Mouse (Mus musculus) c-Kit-positive CD71-positive TER-119-negative erythroid progenitor cells, embryonic 14.5 days (primary cell): ENCODE results near the gene Cacng2.
A peak's percentile ranks its signal among the peaks of the same experiment; 100 is the strongest.
"Not testable (repeated sequence)": the region's sequence is repeated elsewhere in the genome, so short reads cannot be mapped to it uniquely, and the experiment has no call there.

ENCODE experiments used
- DNase-seq: peaks from one replicate; pipeline ENCODE4 v3.0.0-alpha.2; 2013; ENCODE audit warnings: low read depth

The Cacng2 gene

DNA sequence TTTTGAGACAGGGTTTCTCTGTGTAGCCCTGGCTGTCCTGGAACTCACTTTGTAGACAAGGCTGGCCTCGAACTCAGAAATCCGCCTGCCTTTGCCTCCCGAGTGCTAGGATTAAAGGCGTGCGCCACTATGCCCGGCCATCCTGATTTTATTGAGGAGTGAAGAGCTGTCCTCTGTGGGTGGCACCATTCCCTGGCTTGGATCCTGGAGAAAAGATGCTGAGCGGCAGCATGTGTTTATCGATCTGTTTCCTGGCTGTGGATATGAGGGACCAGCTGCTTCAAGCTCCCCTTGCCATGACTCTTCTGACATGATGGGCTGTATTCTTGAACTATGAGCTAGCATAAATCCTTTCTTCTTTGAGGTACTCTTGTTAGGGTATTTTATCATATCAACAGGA, 111.6 kb downstream of the Cacng2 start:
- not testable (repeated sequence) for DNase-seq

DNA sequence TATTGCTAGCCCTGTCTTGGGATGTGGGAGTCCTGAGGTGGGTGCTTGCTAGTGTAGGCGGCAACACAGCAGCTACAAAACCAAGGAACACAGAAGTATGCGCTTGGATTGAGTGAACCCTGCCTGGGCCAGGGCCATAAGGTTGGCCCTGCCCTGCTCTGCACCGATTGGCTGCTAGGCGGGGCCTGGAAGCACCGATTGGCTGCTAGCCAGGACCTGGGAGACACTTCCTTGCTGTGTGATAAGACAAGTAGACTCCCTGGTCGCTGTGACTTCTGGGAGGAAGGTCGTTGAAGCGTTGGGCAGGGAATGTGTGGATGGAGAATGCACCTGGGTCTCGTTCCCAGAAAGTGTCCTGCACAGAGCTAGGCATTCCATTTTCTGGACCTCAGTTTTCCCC, 115.9 kb downstream of the Cacng2 start:
- peak; percentile 23 for DNase-seq

DNA sequence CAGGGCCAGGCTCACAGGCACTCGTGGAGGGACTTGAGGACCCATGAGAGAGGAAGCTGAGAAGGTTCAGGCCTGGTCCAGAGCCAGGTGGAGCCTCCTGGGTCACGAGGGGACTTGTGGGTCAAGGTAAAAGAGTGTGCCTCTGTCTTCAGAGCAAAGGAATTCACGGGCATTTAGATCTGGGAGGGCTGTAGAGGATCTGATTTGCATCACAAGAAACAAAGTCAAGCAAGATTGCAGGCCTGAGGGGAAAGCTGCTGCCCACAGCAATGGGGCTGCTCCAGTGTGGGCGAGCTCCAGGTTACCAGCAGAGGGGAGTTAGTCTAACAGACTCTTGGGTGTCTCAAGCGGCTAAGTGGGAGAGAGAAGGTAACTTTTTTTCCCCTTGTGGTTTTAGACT, 118.4 kb downstream of the Cacng2 start:
- no peak for DNase-seq

DNA sequence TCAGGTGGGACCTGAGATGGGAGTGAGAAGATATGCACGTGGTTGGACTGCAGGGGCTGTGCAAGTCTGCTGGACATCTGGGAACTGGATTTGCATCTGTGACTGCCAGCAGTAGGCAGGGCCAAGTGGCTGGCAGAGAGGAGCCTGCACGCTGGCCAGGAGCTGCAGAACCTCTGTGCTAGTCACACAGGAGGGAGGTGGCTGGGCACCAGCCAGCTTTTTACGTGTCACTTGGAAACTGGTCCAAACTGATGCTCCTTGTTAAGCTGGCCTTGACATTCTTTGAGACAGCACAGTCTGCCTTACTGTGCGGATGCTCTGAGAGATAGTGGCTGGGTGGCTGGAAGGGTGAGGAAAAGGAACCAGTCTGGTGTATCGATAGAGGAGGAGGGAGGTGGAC, 131.3 kb downstream of the Cacng2 start:
- no peak for DNase-seq

DNA sequence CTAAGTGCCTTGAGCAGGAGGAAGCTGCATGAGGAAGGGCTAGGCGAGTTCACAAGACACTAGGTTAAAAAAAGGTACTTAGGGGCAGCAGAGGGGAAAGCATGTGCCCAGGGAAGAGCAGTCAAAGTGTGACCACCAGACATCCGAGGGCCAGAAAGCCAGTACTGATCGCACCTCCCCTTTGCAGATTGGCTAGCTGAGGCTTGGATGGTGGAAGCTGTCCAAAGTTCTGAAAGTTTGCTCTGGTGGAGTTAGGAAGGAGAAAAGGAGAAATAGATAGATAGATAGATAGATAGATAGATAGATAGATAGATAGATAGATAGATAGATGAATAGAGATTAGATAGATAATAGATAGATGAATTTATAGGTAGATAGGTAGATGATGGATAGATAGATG, 136.4 kb downstream of the Cacng2 start:
- DNase-seq: no peak

DNA sequence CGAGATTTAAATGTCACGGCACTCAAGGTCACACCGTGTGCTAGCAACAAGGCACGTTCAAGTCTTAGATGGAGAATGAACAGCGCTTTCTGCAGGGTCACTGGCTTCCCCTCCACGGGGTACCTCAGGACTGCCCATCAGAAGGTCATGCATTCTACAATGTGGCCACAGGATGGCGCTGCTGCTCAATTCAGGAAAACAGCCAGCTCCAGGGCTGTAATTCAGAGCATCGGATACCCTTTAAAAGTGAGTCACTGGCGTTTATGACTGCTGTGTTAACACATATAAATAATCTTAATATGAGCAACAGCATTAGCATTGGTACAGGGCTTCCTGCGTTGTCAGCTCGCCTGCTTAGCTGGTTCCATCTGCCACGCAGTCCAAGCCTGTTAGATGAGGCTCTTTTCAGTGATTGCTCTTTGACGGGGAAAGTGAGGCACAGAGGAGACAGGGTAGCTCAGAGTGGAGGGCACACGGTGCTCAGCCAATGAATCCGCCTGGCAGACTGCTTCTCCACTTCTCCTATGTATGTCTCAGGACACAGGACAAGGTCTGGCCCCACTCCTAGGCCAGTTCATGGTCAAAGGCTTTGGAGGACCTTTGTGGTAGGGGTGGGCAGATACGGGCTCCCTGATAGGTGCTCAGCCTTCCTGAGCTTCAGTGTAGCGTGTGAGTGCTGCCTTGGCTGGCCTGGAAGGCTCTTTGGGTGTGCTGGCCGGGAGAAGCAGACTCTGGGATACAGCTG, 137.5 kb downstream of the Cacng2 start:
- DNase-seq: peak; percentile 50

DNA sequence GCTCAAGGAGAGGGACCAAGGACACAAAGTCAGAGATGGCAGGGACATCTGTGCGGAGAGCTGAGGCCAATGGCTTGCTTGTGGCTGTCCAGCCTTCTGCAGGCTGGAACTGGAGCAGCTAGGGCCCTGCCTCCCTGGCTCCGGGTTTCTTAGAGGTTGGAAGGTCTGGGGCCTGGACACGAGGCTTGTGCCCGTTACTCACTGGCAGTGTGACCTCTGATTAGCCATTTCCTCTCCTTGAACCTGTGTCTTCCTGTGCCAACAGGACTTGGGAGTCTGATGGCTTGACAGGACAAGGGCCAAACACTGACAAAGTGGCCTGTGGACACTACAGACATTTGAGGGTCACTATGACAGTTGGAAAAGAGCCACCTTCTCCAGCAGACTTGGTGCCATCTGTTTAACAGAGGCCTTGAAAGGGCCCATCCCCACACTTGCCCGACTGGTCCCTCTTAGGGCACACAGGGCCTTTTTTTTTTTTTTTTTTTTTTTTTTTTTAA, 138.6 kb downstream of the Cacng2 start:
- no peak for DNase-seq

DNA sequence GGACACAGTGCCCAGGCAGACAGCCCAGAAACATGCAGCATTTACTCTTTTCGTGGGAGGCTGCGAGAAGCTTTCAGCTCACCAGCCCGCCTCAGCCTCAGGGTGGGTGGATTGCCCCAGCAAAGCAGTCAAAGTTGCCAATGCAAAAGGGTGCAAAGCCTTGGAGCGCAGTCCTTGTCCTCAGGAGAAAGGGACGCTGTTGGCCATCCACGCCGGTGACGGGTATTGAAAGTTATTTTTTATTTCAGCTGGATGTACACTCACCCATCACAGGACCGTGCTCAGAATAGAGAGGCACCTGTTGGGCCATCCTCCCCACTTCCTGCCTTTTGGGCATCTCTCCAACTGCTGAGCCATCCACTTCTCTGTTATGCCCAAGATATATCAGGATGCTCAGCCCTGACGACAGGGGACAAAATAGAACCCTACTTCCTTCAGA, 140.4 kb downstream of the Cacng2 start:
- no peak for DNase-seq

DNA sequence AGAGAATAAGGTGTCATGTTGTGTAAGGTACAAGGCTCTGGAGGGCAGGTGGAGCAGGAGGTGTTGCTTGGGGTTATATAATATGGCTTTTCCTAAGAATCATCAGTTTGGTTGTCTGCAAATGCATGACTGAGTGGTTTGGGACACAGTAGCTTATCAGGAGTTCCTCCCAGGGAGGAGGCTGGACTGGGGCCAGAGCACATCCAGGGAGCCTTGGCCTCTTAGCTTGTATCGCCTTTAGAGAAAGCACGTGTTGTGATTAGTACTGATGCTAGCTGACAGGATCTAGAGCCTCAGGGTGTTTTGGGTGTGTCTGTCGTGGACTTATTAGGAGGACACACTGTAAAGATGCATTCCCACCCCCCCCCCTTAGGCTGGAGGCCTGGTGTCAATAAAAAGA, 142.2 kb downstream of the Cacng2 start:
- no peak for DNase-seq

DNA sequence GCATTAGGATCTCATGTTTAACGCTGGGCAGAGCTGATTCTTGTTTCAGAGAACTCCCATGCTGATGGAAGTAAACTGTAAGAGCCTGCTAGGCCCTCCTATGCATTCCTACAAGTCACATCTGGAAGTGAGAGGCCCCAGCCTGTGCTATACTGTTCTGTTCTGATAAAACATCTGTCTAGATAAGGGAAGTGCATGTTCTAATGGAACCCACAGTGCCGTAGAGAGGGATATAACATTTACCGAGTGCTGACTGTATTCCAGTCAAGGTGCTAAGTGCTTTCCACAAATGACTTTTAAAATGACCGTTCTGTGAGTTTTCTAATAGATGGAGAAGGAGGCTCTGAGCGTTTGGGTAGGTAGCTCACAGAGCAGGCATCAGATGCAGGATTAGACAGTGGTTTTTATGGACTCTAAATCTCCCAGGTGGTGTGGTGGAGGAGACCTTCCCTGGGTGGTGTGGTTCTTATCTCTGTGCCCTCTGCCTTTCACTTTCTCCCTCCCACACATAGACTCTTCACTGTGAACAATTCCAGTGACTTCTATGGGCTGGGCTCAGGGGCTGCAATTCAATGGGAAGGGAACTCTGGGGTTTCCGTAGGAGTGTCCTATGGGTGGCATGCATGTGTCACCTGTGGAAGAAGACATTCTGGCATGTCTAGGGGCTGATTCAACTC, 145.5 kb downstream of the Cacng2 start:
- peak; percentile 61 for DNase-seq

DNA sequence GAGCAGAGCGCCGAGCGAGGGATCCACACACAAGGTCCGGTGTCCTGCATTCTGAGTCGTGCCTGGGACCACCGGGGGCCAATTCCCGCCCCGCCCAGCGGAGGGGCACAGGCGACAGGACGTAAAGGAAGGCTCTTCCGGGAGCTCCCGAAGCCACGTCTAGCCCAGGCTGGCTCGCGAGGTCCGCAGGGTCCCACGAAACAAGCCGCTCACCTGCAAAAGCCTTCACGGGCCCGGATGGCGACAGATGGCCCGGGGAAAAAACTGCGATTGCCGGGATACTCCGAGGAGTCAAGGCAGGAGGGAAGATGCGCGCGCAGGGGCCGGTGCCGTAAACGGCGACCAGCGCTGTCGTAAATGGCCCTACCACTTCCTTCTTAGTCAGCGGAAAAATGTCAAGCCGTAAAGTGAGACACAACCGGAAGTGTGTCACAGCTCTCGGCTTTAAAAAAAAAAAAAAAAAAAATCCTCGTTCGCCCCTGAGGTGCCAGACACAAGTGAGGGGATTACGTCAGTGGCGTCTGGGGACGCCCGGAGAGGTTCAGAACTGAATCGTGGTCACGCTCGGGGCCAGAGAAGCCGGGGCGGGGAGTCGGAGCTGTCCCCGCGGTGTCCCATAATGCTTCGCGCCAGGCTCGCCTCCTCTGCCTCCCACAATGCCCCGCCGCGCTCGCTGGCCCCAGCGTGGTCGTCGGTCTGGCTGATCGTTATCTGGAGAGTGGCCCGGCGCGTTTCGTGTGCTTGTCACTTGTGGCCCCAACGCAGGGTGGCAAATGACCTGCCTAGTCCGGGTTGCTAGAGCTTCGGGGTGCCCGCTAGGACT, 149.1 kb downstream of the Cacng2 start, which contains the start of gene Eif3d:
Eif3d (minus strand) TSS at position 344 of the 823 bp plus-strand sequence.
- peak; percentile 87 for DNase-seq

DNA sequence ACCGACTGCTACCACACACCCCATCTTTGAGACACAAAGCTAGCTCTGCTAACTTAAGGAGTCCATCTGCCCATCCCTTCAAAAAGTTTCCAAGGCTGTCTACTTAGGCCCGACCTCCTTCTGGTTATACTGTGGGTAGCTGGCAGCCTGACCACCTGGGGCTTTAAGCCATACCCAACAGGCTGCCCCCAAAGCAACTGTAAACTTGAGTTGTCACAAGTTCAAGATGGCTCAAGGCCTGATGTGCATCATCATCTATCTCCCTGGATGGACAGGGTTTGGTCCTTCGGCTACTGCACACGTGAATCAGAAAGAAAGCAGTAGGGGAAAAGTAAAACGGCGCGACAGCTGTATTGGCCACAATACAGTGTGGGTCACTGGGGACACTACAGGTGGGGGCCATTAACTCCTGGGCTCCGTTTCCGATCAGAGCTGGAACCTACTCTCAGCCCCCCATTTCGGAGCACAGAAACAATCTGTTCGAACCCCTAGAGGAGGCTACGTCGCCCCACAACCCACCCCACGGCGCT, 149.8 kb downstream of the Cacng2 start:
- DNase-seq: no peak

DNA sequence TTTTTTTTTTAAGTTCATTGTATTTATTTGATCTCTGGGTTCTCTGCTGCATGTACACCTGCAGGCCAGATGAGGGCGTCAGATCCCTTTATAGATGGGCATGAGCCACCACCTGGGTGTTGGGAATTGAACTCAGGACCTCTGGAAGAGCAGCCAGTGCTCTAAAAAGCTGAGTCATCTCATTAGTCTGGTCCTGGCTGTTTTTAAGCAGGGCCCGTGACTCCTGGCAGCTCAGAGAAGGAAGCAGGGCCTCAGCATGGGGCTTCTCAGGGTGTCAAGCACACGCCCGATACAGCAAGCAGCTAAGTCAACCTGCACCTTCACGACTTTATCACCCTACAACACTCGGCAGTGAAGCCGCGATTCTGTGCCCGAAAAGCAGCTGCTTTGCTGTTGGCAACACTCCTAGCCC, 154.7 kb downstream of the Cacng2 start:
- DNase-seq: peak; percentile 56

DNA sequence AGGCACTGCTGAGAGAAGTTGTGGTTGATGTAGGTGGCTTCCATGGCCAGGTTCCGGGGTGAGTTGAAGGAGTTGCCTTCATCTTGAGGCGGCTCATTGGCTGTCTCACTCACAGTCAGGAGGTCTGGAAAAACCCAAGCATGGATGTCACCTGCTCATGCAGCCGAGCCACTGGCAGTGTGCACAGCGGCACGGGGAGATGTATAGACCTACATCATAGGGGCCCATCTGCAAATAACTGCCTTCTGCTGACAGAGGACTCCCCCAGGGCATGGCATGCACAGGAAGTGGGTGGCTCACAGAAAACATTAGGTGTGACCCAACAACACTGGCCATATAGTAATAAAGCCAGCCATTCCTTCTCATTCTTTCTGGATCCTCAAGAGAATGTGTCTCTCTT, 157.4 kb downstream of the Cacng2 start:
- DNase-seq: no peak

DNA sequence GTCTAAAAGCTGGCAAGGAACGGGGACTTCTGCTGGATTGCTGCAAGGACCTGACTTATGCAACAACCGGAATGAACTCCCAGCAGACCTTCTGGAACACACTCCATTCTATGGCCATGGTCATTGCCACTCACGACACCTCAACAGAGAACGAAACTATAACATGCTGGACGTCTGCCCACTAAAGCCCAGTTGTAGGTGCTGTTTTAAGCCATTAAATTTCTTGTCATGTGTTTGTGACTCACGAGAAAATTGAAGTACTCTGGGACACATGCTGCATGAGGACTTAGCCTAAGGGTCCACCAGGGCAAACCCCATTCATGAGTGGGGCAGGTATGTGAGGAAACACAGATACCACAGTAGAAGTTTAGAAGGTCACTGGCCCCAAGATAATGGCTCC, 159.1 kb downstream of the Cacng2 start:
- DNase-seq: no peak

DNA sequence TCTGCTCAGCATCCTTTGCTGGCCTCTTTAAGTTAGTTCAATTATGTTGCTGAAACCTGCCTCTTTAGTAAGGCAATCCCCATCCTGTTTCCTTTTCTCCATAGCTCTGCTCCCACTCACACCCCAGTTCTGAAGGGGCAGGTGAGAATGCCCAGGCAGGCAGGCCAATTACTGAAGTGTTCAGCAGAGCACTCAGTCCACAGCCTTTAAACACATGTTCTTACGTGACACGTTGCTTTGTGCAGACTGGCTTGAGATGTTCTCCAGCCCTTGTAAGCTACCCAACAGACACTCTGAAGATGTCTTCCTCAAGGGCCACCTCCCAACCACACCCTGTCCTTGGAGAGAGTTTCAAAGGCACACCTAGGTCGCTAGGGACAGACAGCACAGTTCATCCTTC, 161.8 kb downstream of the Cacng2 start:
- DNase-seq: no peak

DNA sequence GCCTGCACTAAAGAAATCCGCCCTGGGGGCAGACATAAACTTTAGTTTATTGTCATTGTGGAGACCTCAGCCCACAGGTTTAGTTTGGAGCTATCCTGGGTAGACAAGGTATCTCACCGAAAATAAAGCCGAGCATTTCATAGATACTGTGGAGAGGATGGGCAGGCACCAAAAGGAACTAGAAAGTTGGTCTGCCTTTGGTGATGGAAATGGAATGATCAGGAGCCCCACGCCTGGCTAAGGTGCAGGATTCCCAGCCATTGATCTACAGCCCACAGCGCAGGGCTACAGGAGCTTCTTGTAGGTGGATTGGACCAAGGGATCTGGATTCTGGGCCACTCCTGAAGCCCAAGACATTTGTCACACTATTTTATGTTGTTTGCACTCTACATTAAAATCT, 162.2 kb downstream of the Cacng2 start:
- no peak for DNase-seq

DNA sequence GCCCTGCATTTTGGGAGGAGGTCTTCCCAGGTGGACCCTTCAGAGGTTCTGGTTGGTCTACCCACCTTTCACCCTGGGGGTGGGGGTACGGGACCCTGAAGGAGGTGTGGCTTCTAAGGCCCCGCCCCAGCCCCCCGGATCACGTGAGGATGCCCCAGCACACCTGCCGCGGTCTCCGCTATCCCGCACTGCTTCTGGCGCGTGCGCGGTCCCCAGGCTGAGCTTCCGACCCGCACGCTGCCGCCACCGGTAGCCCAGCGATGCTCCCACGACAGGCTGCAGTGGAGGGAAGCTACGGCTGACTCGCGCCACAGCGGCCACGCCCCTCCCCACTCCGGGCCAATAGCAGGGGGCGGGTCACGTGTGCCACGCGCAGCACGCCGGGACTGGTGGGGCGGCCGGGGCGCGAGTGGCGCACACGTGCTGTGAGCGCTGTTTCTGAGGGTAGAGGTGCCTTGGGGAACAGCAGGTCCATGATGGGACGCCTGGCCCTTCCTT, 163.4 kb downstream of the Cacng2 start, which contains the start of gene Foxred2:
Foxred2 (minus strand) TSS at position 319 of the 498 bp plus-strand sequence.
- DNase-seq: no peak

DNA sequence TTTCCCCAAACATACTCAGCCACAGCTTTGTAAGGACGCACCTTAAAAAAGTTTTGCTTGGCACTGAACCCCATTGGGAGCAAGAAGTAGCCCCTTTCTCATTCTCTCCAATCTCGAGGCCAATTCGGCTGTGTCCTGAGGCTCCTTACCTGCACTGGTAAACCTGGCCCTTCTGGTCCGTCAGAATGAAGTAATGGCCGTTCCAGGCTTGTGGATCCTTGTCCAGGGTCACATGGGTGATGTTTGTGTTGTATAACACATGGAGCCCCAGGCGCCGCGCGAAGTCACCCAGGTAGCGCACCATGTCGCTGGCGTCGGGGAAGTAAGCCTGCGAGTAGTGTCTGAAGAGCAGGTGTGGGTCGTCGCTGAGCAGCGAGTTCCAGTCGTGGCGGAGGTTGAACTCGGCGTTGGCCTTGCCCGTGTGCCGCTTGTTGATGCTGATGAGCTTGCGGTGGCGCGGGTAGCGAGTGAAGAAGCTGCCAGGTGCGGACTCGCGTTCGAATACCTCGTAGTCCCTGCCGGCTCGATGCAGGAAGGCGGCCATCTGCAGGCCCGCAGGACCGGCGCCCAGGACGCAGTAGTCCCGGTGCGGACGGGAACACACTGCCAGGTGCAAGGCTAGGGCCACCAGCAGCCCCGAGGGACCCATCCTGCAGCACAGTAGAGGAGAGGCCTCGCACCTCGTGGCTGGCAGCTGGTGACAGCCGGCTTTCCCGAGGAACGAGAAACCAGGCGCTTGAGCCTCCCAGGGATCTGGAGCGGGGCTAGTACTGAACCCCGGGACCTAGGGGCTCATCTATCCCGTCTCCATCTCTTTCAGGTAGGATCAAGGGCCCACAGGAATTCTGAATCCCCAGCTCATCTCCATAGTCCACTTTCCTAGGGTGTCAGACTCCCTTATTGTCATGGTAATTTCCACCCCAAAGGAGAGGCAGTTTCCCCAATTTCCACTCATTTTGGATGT, 164.1 kb downstream of the Cacng2 start:
- no peak for DNase-seq

DNA sequence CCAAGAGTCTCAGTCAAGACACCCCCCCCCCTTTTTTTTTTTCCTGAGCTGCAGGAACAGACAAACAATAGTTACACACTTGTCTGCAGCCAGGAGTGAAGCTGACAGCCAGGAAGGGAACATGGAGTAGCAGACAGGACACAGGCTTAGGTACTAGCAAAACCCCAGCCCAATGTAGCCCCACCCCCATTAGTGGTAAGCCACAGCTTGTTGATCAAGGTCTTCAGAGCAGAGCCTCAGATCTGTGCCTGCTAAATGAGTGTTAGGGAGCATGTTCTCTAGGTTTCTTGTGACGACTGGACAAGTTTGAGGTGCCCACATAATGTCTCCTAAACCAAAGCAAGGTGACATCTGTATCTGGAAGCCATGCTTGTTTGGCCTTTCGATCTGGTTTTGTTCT, 165.5 kb downstream of the Cacng2 start:
- DNase-seq: no peak

DNA sequence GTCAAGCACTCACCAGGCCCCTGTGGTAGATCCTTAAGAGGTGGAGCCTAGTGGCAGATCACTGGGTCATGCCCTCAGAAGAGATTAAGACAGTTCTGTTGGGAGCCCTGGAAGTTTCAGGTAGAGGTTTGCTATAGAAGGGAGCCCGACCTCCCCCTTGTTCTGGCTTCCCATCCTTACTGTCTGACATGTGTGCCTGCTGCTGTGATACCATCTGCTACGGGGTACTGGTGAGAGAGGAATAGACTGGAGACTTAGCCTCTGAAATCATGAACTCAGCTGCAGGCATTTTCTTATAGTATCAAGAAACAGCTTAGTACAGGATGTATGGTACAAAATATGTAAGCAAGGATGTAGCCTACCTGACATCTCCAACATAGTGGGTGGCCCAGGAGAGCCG, 166.9 kb downstream of the Cacng2 start:
- DNase-seq: no peak
